ENCODE assay signal across 10 mouse cellular contexts in genomic region chr14:121754110-121754509, GRCm38 (mm10). TPM values are rescaled to one million over a fixed set of nuclear protein-coding genes. Genes with fewer than 3 reads are reported as not detected.
DNase-seq lines count a peak whose midpoint lies in the region; ATAC-seq and TF ChIP-seq lines count a peak whose summit lies in the region.
"Had no signal": no experiment of that assay in that cellular context is flagged by ENCODE, and none has a peak within 500 bp of the region (broad histone marks: within the 10 kb centered on the region; RNA-seq: fewer than 3 reads in every experiment).

No protein-coding gene starts in this region.

- H3K9me3 ChIP-seq in embryonic facial prominence, embryonic 14.5 days (ENCODE audit: control insufficient read depth, low read length): no peaks in the 10 kb centered on the region
- H3K9me3 ChIP-seq in embryonic facial prominence, embryonic 10.5 days: no peaks in the 10 kb centered on the region
- H3K9me3 ChIP-seq in limb, embryonic 15.5 days: no peaks in the 10 kb centered on the region
- no peaks in the 10 kb centered on the region for H3K9me3 ChIP-seq in liver, postnatal 0 days (ENCODE audit: low read length)
- no peaks in the 10 kb centered on the region for H3K9me3 ChIP-seq in hindbrain, embryonic 11.5 days (ENCODE audit: control insufficient read depth, low read length)
- H3K9me3 ChIP-seq: midbrain, embryonic 15.5 days had no signal

- no peak overlapping the region for H3K9ac ChIP-seq in embryonic facial prominence, embryonic 14.5 days (ENCODE audit: low read depth, low read length)
- no peak overlapping the region for H3K9ac ChIP-seq in limb, embryonic 15.5 days
- H3K9ac ChIP-seq in liver, postnatal 0 days (replicated peaks): no peak overlapping the region
- H3K9ac ChIP-seq in hindbrain, embryonic 11.5 days (ENCODE audit: low read depth, low read length): no peak overlapping the region
- H3K9ac ChIP-seq: midbrain, embryonic 15.5 days had no signal

- peak; percentile 83 for DNase-seq in embryonic facial prominence, embryonic 14.5 days (ENCODE audit: low spot score)
- DNase-seq in embryonic facial prominence, embryonic 10.5 days (ENCODE audit: low spot score): no peak
- DNase-seq in urinary bladder, postnatal 36 days (ENCODE audit: low spot score in 2 of 2): peak; percentile 20 to 21
- DNase-seq in urinary bladder, postnatal 10 days (ENCODE audit: low spot score): no peak
- no peak for DNase-seq in liver, postnatal 0 days
- DNase-seq in thymus, postnatal 25 days: no peak
- DNase-seq in hindbrain, embryonic 11.5 days (ENCODE audit: low spot score): no peak
- DNase-seq: cerebellum, adult 18-20 months had no signal

- H3K4me1 ChIP-seq in embryonic facial prominence, embryonic 14.5 days (ENCODE audit: control insufficient read depth, insufficient read depth, low read length): peaks cover 8% of the 10 kb centered on the region; the same call in 1 of the 2 replicates
- H3K4me1 ChIP-seq in embryonic facial prominence, embryonic 10.5 days: peaks cover 3% of the 10 kb centered on the region; the same call in 1 of the 2 replicates
- peaks cover 16% of the 10 kb centered on the region for H3K4me1 ChIP-seq in limb, embryonic 15.5 days
- no peaks in the 10 kb centered on the region for H3K4me1 ChIP-seq in liver, postnatal 0 days (ENCODE audit: insufficient read depth)
- H3K4me1 ChIP-seq in hindbrain, embryonic 11.5 days (replicated peaks; ENCODE audit: control insufficient read depth, insufficient read depth, low read length): no peaks in the 10 kb centered on the region
- H3K4me1 ChIP-seq: midbrain, embryonic 15.5 days had no signal

- TF ChIP-seq EP300 in liver, postnatal 0 days (IDR thresholded peaks at IDR 0.05; ENCODE audit: low read depth): no peak

- no peak for ATAC-seq in embryonic facial prominence, embryonic 14.5 days (ENCODE audit: low read depth)
- peak; percentile 50; the same call in 1 of the 2 replicates for ATAC-seq in limb, embryonic 15.5 days (ENCODE audit: insufficient number of reproducible peaks, low FRiP score, low TSS enrichment, low read depth)
- no peak for ATAC-seq in liver, postnatal 0 days
- no peak for ATAC-seq in hindbrain, embryonic 11.5 days (ENCODE audit: low FRiP score)
- ATAC-seq: midbrain, embryonic 15.5 days had no signal

- H3K4me2 ChIP-seq in embryonic facial prominence, embryonic 14.5 days (ENCODE audit: low read depth, low read length): no peak overlapping the region
- H3K4me2 ChIP-seq in limb, embryonic 15.5 days: no peak overlapping the region
- no peak overlapping the region for H3K4me2 ChIP-seq in liver, postnatal 0 days (ENCODE audit: low read depth, low read length)
- no peak overlapping the region for H3K4me2 ChIP-seq in hindbrain, embryonic 11.5 days (replicated peaks; ENCODE audit: low read depth, low read length)
- H3K4me2 ChIP-seq: midbrain, embryonic 15.5 days had no signal

- H3K27me3 ChIP-seq in embryonic facial prominence, embryonic 14.5 days (replicated peaks; ENCODE audit: control insufficient read depth, insufficient read depth, low read length): no peaks in the 10 kb centered on the region
- no peaks in the 10 kb centered on the region for H3K27me3 ChIP-seq in embryonic facial prominence, embryonic 10.5 days (replicated peaks; ENCODE audit: low read depth, poor library complexity, severe bottlenecking)
- H3K27me3 ChIP-seq in limb, embryonic 15.5 days: no peaks in the 10 kb centered on the region
- no peaks in the 10 kb centered on the region for H3K27me3 ChIP-seq in liver, postnatal 0 days (ENCODE audit: insufficient read depth, low read length)
- no peaks in the 10 kb centered on the region for H3K27me3 ChIP-seq in hindbrain, embryonic 11.5 days (ENCODE audit: control insufficient read depth, insufficient read depth, low read length)
- H3K27me3 ChIP-seq: midbrain, embryonic 15.5 days had no signal

- TF ChIP-seq CTCF in liver, postnatal 0 days (IDR thresholded peaks at IDR 0.05; ENCODE audit: low read depth): no peak

- H3K4me3 ChIP-seq in embryonic facial prominence, embryonic 14.5 days (ENCODE audit: low read depth, low read length): no peak overlapping the region
- H3K4me3 ChIP-seq in embryonic facial prominence, embryonic 10.5 days: no peak overlapping the region
- no peak overlapping the region for H3K4me3 ChIP-seq in limb, embryonic 15.5 days
- no peak overlapping the region for H3K4me3 ChIP-seq in liver, postnatal 0 days (ENCODE audit: low read depth, low read length)
- H3K4me3 ChIP-seq in hindbrain, embryonic 11.5 days (ENCODE audit: low read depth, low read length): no peak overlapping the region
- H3K4me3 ChIP-seq: midbrain, embryonic 15.5 days had no signal

- H3K27ac ChIP-seq in embryonic facial prominence, embryonic 14.5 days (replicated peaks; ENCODE audit: low read depth, low read length): peak overlapping the region; percentile 18
- H3K27ac ChIP-seq in embryonic facial prominence, embryonic 10.5 days (replicated peaks): no peak overlapping the region
- H3K27ac ChIP-seq in limb, embryonic 15.5 days: peak overlapping the region; percentile 60
- no peak overlapping the region for H3K27ac ChIP-seq in liver, postnatal 0 days (ENCODE audit: low read depth)
- no peak overlapping the region for H3K27ac ChIP-seq in hindbrain, embryonic 11.5 days (ENCODE audit: low read depth, low read length)
- H3K27ac ChIP-seq: midbrain, embryonic 15.5 days had no signal

- WGBS in embryonic facial prominence, embryonic 14.5 days: 50% methylated on average over 11 of the region's 11 CpGs
- 80% methylated on average over 11 of the region's 11 CpGs for WGBS in embryonic facial prominence, embryonic 10.5 days
- 34% methylated on average over 11 of the region's 11 CpGs for WGBS in limb, embryonic 15.5 days
- WGBS in liver, postnatal 0 days (ENCODE audit: insufficient replicate concordance): 74% methylated on average over 11 of the region's 11 CpGs
- 76% methylated on average over 11 of the region's 11 CpGs for WGBS in hindbrain, embryonic 11.5 days

- no peaks in the 10 kb centered on the region for H3K36me3 ChIP-seq in embryonic facial prominence, embryonic 14.5 days (ENCODE audit: control insufficient read depth, insufficient read depth, low read length)
- H3K36me3 ChIP-seq in embryonic facial prominence, embryonic 10.5 days (replicated peaks): no peaks in the 10 kb centered on the region
- H3K36me3 ChIP-seq in limb, embryonic 15.5 days: no peaks in the 10 kb centered on the region
- no peaks in the 10 kb centered on the region for H3K36me3 ChIP-seq in liver, postnatal 0 days (replicated peaks; ENCODE audit: insufficient read depth, low read length)
- no peaks in the 10 kb centered on the region for H3K36me3 ChIP-seq in hindbrain, embryonic 11.5 days (ENCODE audit: control insufficient read depth, insufficient read depth, low read length)
- H3K36me3 ChIP-seq: midbrain, embryonic 15.5 days had no signal

RNA-seq across cellular contexts. Expression of gene Dock9, which starts 43.5 kb away (rescaled TPM):
- polyA plus RNA-seq in embryonic facial prominence, embryonic 14.5 days (2014; fragmentation: Nextera tagmentation; extraction: Ambion mirVana): 13.1 and 14.0 TPM in 2 replicates
- 4.0 and 4.1 TPM in 2 replicates for polyA plus RNA-seq in embryonic facial prominence, embryonic 10.5 days (2016; fragmentation: Nextera tagmentation; extraction: Ambion mirVana)
- 10.2 and 11.0 TPM in 2 replicates for polyA plus RNA-seq in limb, embryonic 15.5 days (2015; fragmentation: Nextera tagmentation; extraction: Ambion mirVana)
- polyA plus RNA-seq in liver, postnatal 0 days (2015; fragmentation: Nextera tagmentation; extraction: Ambion mirVana): 1.4 TPM in 2 replicates
- polyA plus RNA-seq in hindbrain, embryonic 11.5 days (2014; fragmentation: Nextera tagmentation; extraction: Ambion mirVana): 5.4 and 6.0 TPM in 2 replicates

Comparison
In these comparisons a context has a peak if more than half of its experiments do, and no peak if none do; other contexts are left out.
1. DNase-seq: peak in embryonic facial prominence, embryonic 14.5 days (single experiment) and urinary bladder, postnatal 36 days (2 of 2); none in embryonic facial prominence, embryonic 10.5 days (single experiment), urinary bladder, postnatal 10 days (single experiment), liver, postnatal 0 days (single experiment), thymus, postnatal 25 days (single experiment) and hindbrain, embryonic 11.5 days (single experiment).
2. H3K27ac ChIP-seq: peak in embryonic facial prominence, embryonic 14.5 days (single experiment) and limb, embryonic 15.5 days (single experiment); none in embryonic facial prominence, embryonic 10.5 days (single experiment), liver, postnatal 0 days (single experiment) and hindbrain, embryonic 11.5 days (single experiment).